Mouse (Mus musculus): ENCODE measurements at regions not wholly inside any gene's neighbourhood (a gene's known extent, or its start where the extent isn't known, plus 50 kb on each side); places are given as distances from the start of the nearest gene placed in this dataset.

GRCm38 (mm10) chr9:23030138-23030537 is 192.7 kb upstream of the Bmper start:
- Histone ChIP-seq H3K4me1 (replicated peaks; ENCODE audit: control insufficient read depth, insufficient read depth, low read length) (no peaks in the 10 kb centered on the region), H3K27ac (ENCODE audit: low read depth, low read length) (no peak overlapping the region), H3K9me3 (ENCODE audit: control insufficient read depth, low read length) (no peaks in the 10 kb centered on the region), H3K9ac (ENCODE audit: low read depth, low read length) (no peak overlapping the region), H3K36me3 (ENCODE audit: control insufficient read depth, insufficient read depth, low read length) (no peaks in the 10 kb centered on the region), H3K4me3 (ENCODE audit: low read depth, low read length) (no peak overlapping the region), H3K4me2 (no peak overlapping the region), H3K27me3 (replicated peaks; ENCODE audit: control insufficient read depth, insufficient read depth, low read length) (no peaks in the 10 kb centered on the region)
- DNase-seq (ENCODE audit: low spot score) (no peak), ATAC-seq (replicated peaks; ENCODE audit: low FRiP score) (no peak)
- 43% methylated on average over 11 of the region's 11 CpGs for WGBS

- peaks cover 2% of the 10 kb centered on the region; the same call in 1 of the 2 replicates for H3K27me3 ChIP-seq (replicated peaks; ENCODE audit: control insufficient read depth, insufficient read depth, low read length)
- no peak for DNase-seq (ENCODE audit: low spot score)
- ATAC-seq (replicated peaks; ENCODE audit: low FRiP score): no peak
- H3K4me1 ChIP-seq (replicated peaks; ENCODE audit: control insufficient read depth, insufficient read depth, low read length): no peaks in the 10 kb centered on the region
- no peaks in the 10 kb centered on the region for H3K9me3 ChIP-seq (ENCODE audit: control insufficient read depth, low read length)
- 29% methylated on average over 2 of the region's 2 CpGs for WGBS
- no peak overlapping the region for H3K4me3 ChIP-seq (ENCODE audit: low read depth, low read length)
- no peak overlapping the region for H3K27ac ChIP-seq (ENCODE audit: low read depth, low read length)
- no peaks in the 10 kb centered on the region for H3K36me3 ChIP-seq (ENCODE audit: control insufficient read depth, insufficient read depth, low read length)
- H3K4me2 ChIP-seq: no peak overlapping the region
- H3K9ac ChIP-seq (ENCODE audit: low read depth, low read length): no peak overlapping the region
Measured at GRCm38 (mm10) chr9:23030546-23030945, 192.3 kb upstream of the Bmper start.

GRCm38 (mm10) chr9:23031916-23032315 is 191.0 kb upstream of the Bmper start:
- peaks cover 8% of the 10 kb centered on the region for H3K4me1 ChIP-seq (replicated peaks; ENCODE audit: control insufficient read depth, insufficient read depth, low read length)
- DNase-seq (ENCODE audit: low spot score) (no peak), ATAC-seq (replicated peaks; ENCODE audit: low FRiP score) (no peak)
- no peaks in the 10 kb centered on the region for H3K36me3 ChIP-seq (ENCODE audit: control insufficient read depth, insufficient read depth, low read length)
- no peak overlapping the region for H3K4me3 ChIP-seq (ENCODE audit: low read depth, low read length)
- no peak overlapping the region for H3K27ac ChIP-seq (ENCODE audit: low read depth, low read length)
- H3K9me3 ChIP-seq (ENCODE audit: control insufficient read depth, low read length): no peaks in the 10 kb centered on the region
- H3K9ac ChIP-seq (ENCODE audit: low read depth, low read length): no peak overlapping the region
- peaks cover 11% of the 10 kb centered on the region for H3K27me3 ChIP-seq (replicated peaks; ENCODE audit: control insufficient read depth, insufficient read depth, low read length)
- 76% methylated on average over 9 of the region's 9 CpGs for WGBS
- no peak overlapping the region for H3K4me2 ChIP-seq

- H3K4me3 ChIP-seq (ENCODE audit: low read depth, low read length): no peak overlapping the region
- H3K27ac ChIP-seq (ENCODE audit: low read depth, low read length): no peak overlapping the region
- H3K27me3 ChIP-seq (replicated peaks; ENCODE audit: control insufficient read depth, insufficient read depth, low read length): peaks cover 11% of the 10 kb centered on the region
- peaks cover 8% of the 10 kb centered on the region for H3K4me1 ChIP-seq (replicated peaks; ENCODE audit: control insufficient read depth, insufficient read depth, low read length)
- no peak for ATAC-seq (replicated peaks; ENCODE audit: low FRiP score)
- no peaks in the 10 kb centered on the region for H3K9me3 ChIP-seq (ENCODE audit: control insufficient read depth, low read length)
- no peaks in the 10 kb centered on the region for H3K36me3 ChIP-seq (ENCODE audit: control insufficient read depth, insufficient read depth, low read length)
- no peak for DNase-seq (ENCODE audit: low spot score)
- WGBS: 31% methylated on average over 6 of the region's 6 CpGs
- H3K9ac ChIP-seq (ENCODE audit: low read depth, low read length): no peak overlapping the region
- H3K4me2 ChIP-seq: no peak overlapping the region
Measured at GRCm38 (mm10) chr9:23035306-23035705, 187.6 kb upstream of the Bmper start.

DNA sequence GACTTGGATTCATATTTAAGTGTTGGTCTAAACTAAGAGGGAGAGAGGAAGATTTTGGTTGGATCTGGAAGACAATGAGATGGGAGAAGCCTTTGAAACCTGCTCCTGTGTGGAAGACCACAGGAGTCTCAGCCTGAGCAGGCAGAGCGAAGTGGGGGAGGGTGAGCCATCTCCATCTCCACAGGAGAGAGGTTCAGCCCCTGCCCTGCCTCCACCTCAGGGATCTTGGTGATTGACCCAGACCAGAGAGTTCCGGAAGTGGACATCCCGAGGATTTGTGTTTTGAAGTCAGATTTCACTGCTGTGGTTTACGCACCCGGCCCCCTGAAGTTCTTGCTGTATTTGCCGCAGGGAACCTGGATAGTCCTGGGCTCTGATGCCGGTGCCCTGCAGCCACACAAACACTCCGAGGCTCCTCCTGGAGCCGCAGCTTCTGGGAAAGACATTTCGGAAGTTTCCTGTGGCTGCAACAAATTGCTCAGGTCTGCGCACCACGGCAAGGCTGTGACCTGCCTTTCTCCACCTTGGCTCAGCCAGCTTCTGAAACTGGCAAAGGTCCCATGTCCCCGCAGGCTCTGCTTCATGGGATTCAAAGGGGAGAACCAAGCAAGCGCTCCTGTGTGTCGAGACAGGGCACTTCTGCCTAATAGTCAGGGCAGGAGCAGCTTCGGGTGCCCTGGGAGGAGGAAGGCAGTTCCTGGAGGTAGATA is 186.8 kb upstream of the Bmper start:
- Histone ChIP-seq H3K4me2 (peak overlapping the region; percentile 52), H3K36me3 (ENCODE audit: control insufficient read depth, insufficient read depth, low read length) (no peaks in the 10 kb centered on the region), H3K9ac (ENCODE audit: low read depth, low read length) (0 out of 2 replicates have a peak overlapping the region, but pooled peaks have one; percentile 11), H3K27me3 (replicated peaks; ENCODE audit: control insufficient read depth, insufficient read depth, low read length) (peaks cover 11% of the 10 kb centered on the region), H3K4me1 (replicated peaks; ENCODE audit: control insufficient read depth, insufficient read depth, low read length) (peaks cover 8% of the 10 kb centered on the region), H3K9me3 (ENCODE audit: control insufficient read depth, low read length) (no peaks in the 10 kb centered on the region), H3K4me3 (ENCODE audit: low read depth, low read length) (peak overlapping the region; percentile 22; the same call in 1 of the 2 replicates), H3K27ac (ENCODE audit: low read depth, low read length) (no peak overlapping the region)
- ATAC-seq (replicated peaks; ENCODE audit: low FRiP score) (no peak), DNase-seq (ENCODE audit: low spot score) (no peak)
- 5% methylated on average over 16 of the region's 16 CpGs for WGBS

- H3K9ac ChIP-seq (ENCODE audit: low read depth, low read length): no peak overlapping the region
- ATAC-seq (replicated peaks; ENCODE audit: low FRiP score) (no peak), DNase-seq (ENCODE audit: low spot score) (no peak)
- no peaks in the 10 kb centered on the region for H3K36me3 ChIP-seq (ENCODE audit: control insufficient read depth, insufficient read depth, low read length)
- H3K4me1 ChIP-seq (replicated peaks; ENCODE audit: control insufficient read depth, insufficient read depth, low read length): peaks cover 8% of the 10 kb centered on the region
- H3K9me3 ChIP-seq (ENCODE audit: control insufficient read depth, low read length): no peaks in the 10 kb centered on the region
- WGBS: 55% methylated on average over 9 of the region's 9 CpGs
- H3K27ac ChIP-seq (ENCODE audit: low read depth, low read length): no peak overlapping the region
- H3K4me2 ChIP-seq: no peak overlapping the region
- no peak overlapping the region for H3K4me3 ChIP-seq (ENCODE audit: low read depth, low read length)
- peaks cover 11% of the 10 kb centered on the region for H3K27me3 ChIP-seq (replicated peaks; ENCODE audit: control insufficient read depth, insufficient read depth, low read length)
Measured at GRCm38 (mm10) chr9:23037513-23037914, 185.4 kb upstream of the Bmper start.

DNA sequence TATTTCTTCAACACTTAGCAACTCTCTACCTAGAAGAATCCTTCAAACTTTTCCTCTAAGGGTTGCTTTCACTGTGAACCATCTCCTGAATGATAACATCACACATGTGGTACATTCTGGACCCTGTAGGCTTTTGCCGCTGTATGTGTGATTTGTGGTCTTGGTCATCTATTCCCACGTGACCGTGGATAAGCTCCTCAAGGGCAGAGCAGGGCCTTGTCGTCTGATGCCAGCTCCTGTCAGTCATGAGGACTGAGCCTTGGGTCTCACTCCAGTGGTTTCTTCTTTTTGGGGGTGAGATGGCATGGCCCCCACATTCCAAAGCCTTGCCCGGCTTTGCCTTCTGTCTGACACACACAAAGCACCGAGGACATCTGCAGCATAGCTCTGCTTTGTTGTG is 183.3 kb upstream of the Bmper start:
- Histone ChIP-seq H3K9me3 (ENCODE audit: control insufficient read depth, low read length) (no peaks in the 10 kb centered on the region), H3K4me2 (no peak overlapping the region), H3K27me3 (replicated peaks; ENCODE audit: control insufficient read depth, insufficient read depth, low read length) (peaks cover 11% of the 10 kb centered on the region), H3K4me3 (ENCODE audit: low read depth, low read length) (no peak overlapping the region), H3K9ac (ENCODE audit: low read depth, low read length) (no peak overlapping the region), H3K27ac (ENCODE audit: low read depth, low read length) (no peak overlapping the region), H3K4me1 (replicated peaks; ENCODE audit: control insufficient read depth, insufficient read depth, low read length) (peaks cover 8% of the 10 kb centered on the region), H3K36me3 (ENCODE audit: control insufficient read depth, insufficient read depth, low read length) (no peaks in the 10 kb centered on the region)
- ATAC-seq (replicated peaks; ENCODE audit: low FRiP score) (no peak), DNase-seq (ENCODE audit: low spot score) (no peak)
- 78% methylated on average over 6 of the region's 6 CpGs for WGBS

GRCm38 (mm10) chr9:23041025-23041424 is 181.9 kb upstream of the Bmper start:
- Histone ChIP-seq H3K9me3 (ENCODE audit: control insufficient read depth, low read length) (no peaks in the 10 kb centered on the region), H3K4me3 (ENCODE audit: low read depth, low read length) (no peak overlapping the region), H3K36me3 (ENCODE audit: control insufficient read depth, insufficient read depth, low read length) (no peaks in the 10 kb centered on the region), H3K4me1 (replicated peaks; ENCODE audit: control insufficient read depth, insufficient read depth, low read length) (peaks cover 5% of the 10 kb centered on the region), H3K9ac (ENCODE audit: low read depth, low read length) (no peak overlapping the region), H3K4me2 (no peak overlapping the region), H3K27ac (ENCODE audit: low read depth, low read length) (no peak overlapping the region), H3K27me3 (replicated peaks; ENCODE audit: control insufficient read depth, insufficient read depth, low read length) (peaks cover 7% of the 10 kb centered on the region)
- DNase-seq (ENCODE audit: low spot score): no peak
- no peak for ATAC-seq (replicated peaks; ENCODE audit: low FRiP score)
- 40% methylated on average over 5 of the region's 5 CpGs for WGBS

All from liver, embryonic 11.5 days (tissue).